26 mouse cellular contexts compared by ENCODE assay signal in the genomic region with DNA sequence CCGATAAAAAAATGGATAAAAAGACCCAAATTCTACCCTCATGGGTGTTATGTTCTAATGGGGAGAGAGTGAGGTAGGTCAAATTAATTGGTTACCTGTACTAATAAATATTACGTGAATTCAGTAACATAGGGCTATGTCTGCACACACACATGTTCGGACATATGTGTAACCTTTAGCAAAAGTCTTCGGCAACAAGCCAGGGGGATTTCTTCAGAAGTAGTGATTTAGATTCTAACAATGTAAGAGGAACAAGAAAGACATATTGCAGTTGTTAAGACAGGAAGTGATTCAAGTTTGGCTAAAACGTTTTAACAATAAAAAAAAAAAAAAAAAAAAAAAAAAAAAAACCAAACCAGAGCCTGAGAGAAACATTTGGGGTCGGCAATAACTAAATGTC.
"Had no signal": no experiment of that assay in that cellular context is flagged by ENCODE, and none has a peak within 500 bp of the region (broad histone marks: within the 10 kb centered on the region; RNA-seq: fewer than 3 reads in every experiment).

No protein-coding gene starts in this region.

- ATAC-seq: hindbrain, embryonic 16.5 days; inflammation-experienced regulatory T-cells, adult 6 months; intestine, embryonic 15.5 days; intestine, postnatal 0 days had no signal

- H3K9ac ChIP-seq: heart, embryonic 12.5 days; hindbrain, embryonic 12.5 days; hindbrain, embryonic 14.5 days; intestine, embryonic 15.5 days; limb, embryonic 12.5 days; liver, embryonic 13.5 days had no signal

- H3K4me1 ChIP-seq: heart, embryonic 12.5 days; hindbrain, embryonic 12.5 days; intestine, embryonic 15.5 days; limb, embryonic 10.5 days; limb, embryonic 12.5 days had no signal

- H3K27me3 ChIP-seq: heart, embryonic 12.5 days; hindbrain, embryonic 12.5 days; intestine, embryonic 15.5 days; limb, embryonic 12.5 days; liver, embryonic 13.5 days had no signal

- H3K27ac ChIP-seq: gastrocnemius, adult 2 months; heart, embryonic 10.5 days; hindbrain, embryonic 10.5 days; hindbrain, embryonic 12.5 days; hindbrain, embryonic 14.5 days; intestine, embryonic 15.5 days; layer of hippocampus, adult 2 months; left cerebral cortex, adult 2 months; limb, embryonic 10.5 days; limb, embryonic 12.5 days; liver, embryonic 13.5 days had no signal

- H3K9me3 ChIP-seq: heart, embryonic 10.5 days; heart, embryonic 12.5 days; hindbrain, embryonic 10.5 days; hindbrain, embryonic 12.5 days; intestine, embryonic 15.5 days; limb, embryonic 10.5 days; limb, embryonic 12.5 days; liver, embryonic 13.5 days had no signal

- DNase-seq: gastrocnemius, adult 2 months; gastrocnemius, postnatal 10 days; gastrocnemius, postnatal 25 days; heart, adult 18-20 months; heart, postnatal 10 days; heart, postnatal 4 days; kidney, adult 18-20 months; kidney, adult 8-10 months; kidney, postnatal 10 days; kidney, postnatal 25 days; kidney, postnatal 4 days; liver; liver, embryonic 13.5 days had no signal

- H3K4me3 ChIP-seq: gastrocnemius, adult 2 months; heart, embryonic 10.5 days; heart, embryonic 12.5 days; hindbrain, embryonic 10.5 days; hindbrain, embryonic 12.5 days; intestine, embryonic 15.5 days; layer of hippocampus, adult 2 months; left cerebral cortex, adult 2 months; limb, embryonic 10.5 days; limb, embryonic 12.5 days; liver, embryonic 13.5 days had no signal

- H3K36me3 ChIP-seq: heart, embryonic 10.5 days; heart, embryonic 12.5 days; hindbrain, embryonic 10.5 days; hindbrain, embryonic 12.5 days; intestine, embryonic 15.5 days; limb, embryonic 10.5 days; limb, embryonic 12.5 days; liver, embryonic 13.5 days had no signal
